Mouse (Mus musculus): ENCODE measurements around the gene Xpr1.

Xpr1 gene

GRCm38 (mm10) chr1:155241701-155242487 lies 175.3 kb downstream of the Xpr1 start:
- in situ Hi-C loops (cut with MboI; ENCODE audit: low pct_unique_long_range_greater_than_20kb in 1 of 2, low sequenced_read_pairs in 2 of 2, unreplicated experiment in 1 of 2), result loop anchor here in 1 of 2 experiments (25.0 kb wide), 1 partner anchor 495 kb away; no protein-coding TSS in a partner anchor

- in situ Hi-C loops (cut with MboI; ENCODE audit: low pct_unique_long_range_greater_than_20kb in 1 of 2, low sequenced_read_pairs in 2 of 2, unreplicated experiment in 1 of 2), result loop anchor here in 1 of 2 experiments (25.0 kb wide), 1 partner anchor 497 kb away; no protein-coding TSS in a partner anchor
Observed at GRCm38 (mm10) chr1:155239962-155240717, 177.1 kb downstream of the Xpr1 start.

DNA sequence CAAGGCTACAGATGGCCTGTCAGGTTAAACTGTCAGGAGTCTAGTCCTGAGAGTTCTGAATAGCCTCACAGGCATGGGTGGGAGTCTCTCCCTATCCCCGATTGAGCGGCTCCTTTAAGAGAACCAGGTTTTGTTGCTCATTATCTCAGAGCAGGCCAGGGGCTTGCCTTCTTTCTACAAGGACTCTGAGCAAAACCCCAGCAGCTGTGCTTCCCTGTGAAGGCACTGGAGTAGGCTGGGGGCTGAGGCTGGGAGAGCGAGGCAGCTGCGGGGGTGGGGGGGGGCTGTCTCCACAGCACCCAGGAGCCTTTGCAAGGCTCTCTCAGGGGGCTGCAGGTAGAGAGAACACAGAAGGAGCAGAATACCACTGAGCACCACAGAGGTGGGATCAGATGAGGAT lies 178.0 kb downstream of the Xpr1 start:
- in situ Hi-C loops (cut with MboI; ENCODE audit: low pct_unique_long_range_greater_than_20kb in 1 of 2, low sequenced_read_pairs in 2 of 2, unreplicated experiment in 1 of 2), result loop anchor here in 1 of 2 experiments (25.0 kb wide), 1 partner anchor 498 kb away; no protein-coding TSS in a partner anchor

DNA sequence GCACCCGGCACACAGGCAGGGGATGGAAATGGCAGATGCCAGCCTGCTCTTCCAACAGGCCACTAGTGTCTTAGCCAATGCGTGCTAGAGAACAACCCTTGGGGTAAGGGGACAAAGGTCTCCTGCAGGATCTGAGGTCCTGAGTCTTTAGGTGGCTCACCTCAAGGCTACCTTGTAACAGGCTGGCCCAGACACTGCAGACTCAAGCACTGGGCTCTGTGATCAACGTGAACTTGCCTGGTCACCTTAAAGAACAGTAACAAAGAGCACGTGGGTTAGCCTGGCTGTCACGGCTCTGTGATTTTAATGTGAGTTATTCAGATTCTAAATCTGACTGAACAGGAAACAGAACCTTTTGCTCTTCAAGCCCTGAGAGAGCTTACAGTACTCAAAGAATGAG lies 179.1 kb downstream of the Xpr1 start:
- in situ Hi-C loops (cut with MboI; ENCODE audit: low pct_unique_long_range_greater_than_20kb in 1 of 2, low sequenced_read_pairs in 2 of 2, unreplicated experiment in 1 of 2), result loop anchor here in 1 of 2 experiments (25.0 kb wide), 1 partner anchor 499 kb away; no protein-coding TSS in a partner anchor

GRCm38 (mm10) chr1:155237390-155237789 lies 179.8 kb downstream of the Xpr1 start:
- in situ Hi-C loops (cut with MboI; ENCODE audit: low pct_unique_long_range_greater_than_20kb in 1 of 2, low sequenced_read_pairs in 2 of 2, unreplicated experiment in 1 of 2), result loop anchor here in 1 of 2 experiments (25.0 kb wide), 1 partner anchor 500 kb away; no protein-coding TSS in a partner anchor

GRCm38 (mm10) chr1:155236306-155237024 lies 180.8 kb downstream of the Xpr1 start:
- in situ Hi-C loops (cut with MboI; ENCODE audit: low pct_unique_long_range_greater_than_20kb in 1 of 2, low sequenced_read_pairs in 2 of 2, unreplicated experiment in 1 of 2), result loop anchor here in 1 of 2 experiments (25.0 kb wide), 1 partner anchor 501 kb away; no protein-coding TSS in a partner anchor

DNA sequence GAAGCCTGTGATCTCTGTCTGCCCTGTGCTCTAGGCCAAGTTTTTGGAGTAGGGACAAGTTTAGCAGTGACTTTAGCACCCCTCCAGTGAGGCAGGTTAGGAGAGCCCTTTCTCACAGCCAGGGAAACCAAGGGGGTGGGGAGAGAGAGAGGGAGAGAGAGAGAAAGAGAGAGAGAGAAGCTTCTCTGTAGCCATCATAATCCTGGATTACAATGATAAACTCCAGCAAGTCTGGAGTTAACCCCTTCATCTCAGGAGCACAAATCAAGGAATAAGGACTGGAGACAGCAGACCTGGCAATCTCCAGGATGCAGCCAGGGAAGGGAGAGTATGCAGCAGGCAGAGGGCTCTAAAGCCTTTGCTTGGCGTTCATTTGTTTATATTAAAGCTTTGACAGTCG lies 181.6 kb downstream of the Xpr1 start:
- in situ Hi-C loops (cut with MboI; ENCODE audit: low pct_unique_long_range_greater_than_20kb in 1 of 2, low sequenced_read_pairs in 2 of 2, unreplicated experiment in 1 of 2), result loop anchor here in 1 of 2 experiments (25.0 kb wide), 1 partner anchor 502 kb away; no protein-coding TSS in a partner anchor

GRCm38 (mm10) chr1:155233931-155234607 lies 183.1 kb downstream of the Xpr1 start:
- in situ Hi-C loops (cut with MboI; ENCODE audit: low pct_unique_long_range_greater_than_20kb in 1 of 2, low sequenced_read_pairs in 2 of 2, unreplicated experiment in 1 of 2), result loop anchor here in 1 of 2 experiments (25.0 kb wide), 1 partner anchor 503 kb away; no protein-coding TSS in a partner anchor

- in situ Hi-C loops (cut with MboI; ENCODE audit: low pct_unique_long_range_greater_than_20kb in 1 of 2, low sequenced_read_pairs in 2 of 2, unreplicated experiment in 1 of 2), result loop anchor here in 1 of 2 experiments (25.0 kb wide), 1 partner anchor 504 kb away; no protein-coding TSS in a partner anchor
Observed at GRCm38 (mm10) chr1:155233378-155233777, 183.8 kb downstream of the Xpr1 start.

DNA sequence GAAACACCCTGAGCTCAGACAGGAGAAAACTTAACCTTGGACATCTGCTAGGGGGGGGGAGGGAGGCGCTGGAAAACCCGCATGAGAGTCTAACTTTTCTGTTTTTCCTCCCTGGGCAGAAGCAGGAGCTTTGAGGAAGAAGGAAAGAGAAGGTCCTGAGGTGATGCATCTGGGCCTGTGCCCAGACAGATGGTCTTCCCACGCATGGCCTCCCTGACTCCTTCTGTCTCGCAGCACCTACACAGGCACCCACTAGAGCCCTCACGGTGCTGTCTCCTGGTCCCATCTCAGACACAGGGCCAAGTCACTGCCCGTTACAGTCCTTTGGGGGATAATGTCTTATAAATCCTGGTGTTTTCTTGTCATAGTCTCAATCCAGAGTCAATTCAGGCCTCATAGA lies 184.4 kb downstream of the Xpr1 start:
- in situ Hi-C loops (cut with MboI; ENCODE audit: low pct_unique_long_range_greater_than_20kb in 1 of 2, low sequenced_read_pairs in 2 of 2, unreplicated experiment in 1 of 2), result loop anchor here in 1 of 2 experiments (25.0 kb wide), 1 partner anchor 505 kb away; no protein-coding TSS in a partner anchor

GRCm38 (mm10) chr1:155232385-155232784 lies 184.8 kb downstream of the Xpr1 start:
- in situ Hi-C loops (cut with MboI; ENCODE audit: low pct_unique_long_range_greater_than_20kb in 1 of 2, low sequenced_read_pairs in 2 of 2, unreplicated experiment in 1 of 2), result loop anchor here in 1 of 2 experiments (25.0 kb wide), 1 partner anchor 505 kb away; no protein-coding TSS in a partner anchor

- in situ Hi-C loops (cut with MboI; ENCODE audit: low pct_unique_long_range_greater_than_20kb in 1 of 2, low sequenced_read_pairs in 2 of 2, unreplicated experiment in 1 of 2), result loop anchor here in 1 of 2 experiments (25.0 kb wide), 1 partner anchor 508 kb away; no protein-coding TSS in a partner anchor
Observed at GRCm38 (mm10) chr1:155229464-155230411, 187.5 kb downstream of the Xpr1 start.
